Mouse (Mus musculus) stomach, postnatal 0 days (tissue): ENCODE measurements at regions not wholly inside any gene's neighbourhood (a gene's known extent, or its start where the extent isn't known, plus 50 kb on each side); places are given as distances from the start of the nearest gene placed in this dataset.

ENCODE experiments used
- ATAC-seq: fragments of 200-750 bp; cut with Nextera tagmentation; 2 replicates; pipeline ENCODE4 v1.8.0; 2017; ENCODE audit not compliant: low FRiP score, low TSS enrichment
- DNase-seq: peaks from one replicate; pipeline ENCODE4 v3.0.0-alpha.2; 2016; ENCODE audit warnings: low spot score
- H3K27ac ChIP-seq: fragments of 300-500 bp; sonication (generic); replicated peaks from 2 replicates; pipeline ENCODE4 v1.5.1; 2014; ENCODE audit warnings: mild to moderate bottlenecking, control low read depth
- H3K27me3 ChIP-seq: fragments of 300-500 bp; sonication (generic); 2 replicates; pipeline ENCODE4 v1.6.1; 2014; ENCODE audit warnings: low read length; ENCODE audit not compliant: control insufficient read depth, insufficient read depth
- H3K36me3 ChIP-seq: fragments of 300-500 bp; sonication (generic); 2 replicates; pipeline ENCODE4 v1.6.1; 2014; ENCODE audit warnings: low read length, mixed read lengths; ENCODE audit not compliant: control insufficient read depth, insufficient read depth
- H3K4me1 ChIP-seq: fragments of 300-500 bp; sonication (generic); replicated peaks from 2 replicates; pipeline ENCODE4 v1.6.1; 2014; ENCODE audit warnings: antibody characterized with exemption; ENCODE audit not compliant: control insufficient read depth, insufficient read depth
- H3K4me2 ChIP-seq: fragments of 300-500 bp; sonication (generic); replicated peaks from 2 replicates; pipeline ENCODE4 v1.6.1; 2014; ENCODE audit warnings: low read depth, mild to moderate bottlenecking, control low read depth, moderate library complexity
- H3K4me3 ChIP-seq: fragments of 300-500 bp; sonication (generic); 2 replicates; pipeline ENCODE4 v1.5.1; 2014; ENCODE audit warnings: low read depth, low read length, control low read depth
- H3K9ac ChIP-seq: fragments of 300-500 bp; sonication (generic); 2 replicates; pipeline ENCODE4 v1.6.1; 2014; ENCODE audit warnings: mild to moderate bottlenecking, low read length, control low read depth, mixed read lengths
- H3K9me3 ChIP-seq: fragments of 300-500 bp; sonication (generic); 2 replicates; pipeline ENCODE4 v1.6.1; 2016; ENCODE audit warnings: low read length; ENCODE audit not compliant: control insufficient read depth
- CTCF ChIP-seq: IDR thresholded peaks from 2 replicates; pipeline ENCODE4 v1.5.1; 2016; ENCODE audit warnings: antibody characterized with exemption, low read depth, mild to moderate bottlenecking, moderate library complexity
- EP300 ChIP-seq: optimal IDR thresholded peaks from 2 replicates; pipeline ENCODE3; 2016; ENCODE audit warnings: antibody characterized with exemption
- WGBS: fragments of 180-500 bp; shearing (Covaris S2); extraction: QIAGEN DNeasy Blood & Tissue Kit; methylation state at CpG from one replicate; pipeline ENCODE4 v1.1.7; 2014; 5-methylcytosine and 5-hydroxymethylcytosine counted together

- 78% methylated on average over 4 of the region's 4 CpGs for WGBS
- TF ChIP-seq CTCF: no peak
- TF ChIP-seq EP300: no peak
- no peaks in the 10 kb centered on the region for H3K9me3 ChIP-seq
- no peak overlapping the region for H3K4me2 ChIP-seq
- no peak overlapping the region for H3K4me3 ChIP-seq
- H3K4me1 ChIP-seq: no peaks in the 10 kb centered on the region
- no peaks in the 10 kb centered on the region for H3K27me3 ChIP-seq
- H3K27ac ChIP-seq: no peak overlapping the region
- H3K36me3 ChIP-seq: no peaks in the 10 kb centered on the region
- ATAC-seq (no peak), DNase-seq (no peak)
- H3K9ac ChIP-seq: no peak overlapping the region
Measured at GRCm38 (mm10) chr10:45860696-45861095, 283.1 kb downstream of the Hace1 start.

GRCm38 (mm10) chr10:45865793-45866192 is 288.2 kb downstream of the Hace1 start:
- TF ChIP-seq EP300: no peak
- TF ChIP-seq CTCF: no peak
- Histone ChIP-seq H3K4me2 (no peak overlapping the region), H3K27ac (no peak overlapping the region), H3K9ac (no peak overlapping the region), H3K4me1 (no peaks in the 10 kb centered on the region), H3K27me3 (no peaks in the 10 kb centered on the region), H3K9me3 (no peaks in the 10 kb centered on the region), H3K36me3 (no peaks in the 10 kb centered on the region), H3K4me3 (no peak overlapping the region)
- 43% methylated on average over 4 of the region's 4 CpGs for WGBS
- ATAC-seq: no peak
- DNase-seq: no peak

GRCm38 (mm10) chr10:45866860-45867259 is 289.2 kb downstream of the Hace1 start:
- H3K4me1 ChIP-seq: no peaks in the 10 kb centered on the region
- no peak for TF ChIP-seq EP300
- WGBS: 68% methylated on average over 3 of the region's 3 CpGs
- DNase-seq: no peak
- H3K4me2 ChIP-seq: no peak overlapping the region
- H3K27me3 ChIP-seq: no peaks in the 10 kb centered on the region
- H3K27ac ChIP-seq: no peak overlapping the region
- no peak overlapping the region for H3K9ac ChIP-seq
- no peaks in the 10 kb centered on the region for H3K36me3 ChIP-seq
- H3K9me3 ChIP-seq: no peaks in the 10 kb centered on the region
- H3K4me3 ChIP-seq: no peak overlapping the region
- ATAC-seq: no peak

GRCm38 (mm10) chr10:45871028-45871427 is 293.4 kb downstream of the Hace1 start:
- Histone ChIP-seq H3K9ac (no peak overlapping the region), H3K4me3 (no peak overlapping the region), H3K4me1 (no peaks in the 10 kb centered on the region), H3K27ac (no peak overlapping the region), H3K4me2 (no peak overlapping the region), H3K36me3 (no peaks in the 10 kb centered on the region), H3K27me3 (no peaks in the 10 kb centered on the region), H3K9me3 (no peaks in the 10 kb centered on the region)
- TF ChIP-seq CTCF (no peak), EP300 (no peak)
- ATAC-seq (no peak), DNase-seq (no peak)
- WGBS: 81% methylated on average over 4 of the region's 4 CpGs

DNA sequence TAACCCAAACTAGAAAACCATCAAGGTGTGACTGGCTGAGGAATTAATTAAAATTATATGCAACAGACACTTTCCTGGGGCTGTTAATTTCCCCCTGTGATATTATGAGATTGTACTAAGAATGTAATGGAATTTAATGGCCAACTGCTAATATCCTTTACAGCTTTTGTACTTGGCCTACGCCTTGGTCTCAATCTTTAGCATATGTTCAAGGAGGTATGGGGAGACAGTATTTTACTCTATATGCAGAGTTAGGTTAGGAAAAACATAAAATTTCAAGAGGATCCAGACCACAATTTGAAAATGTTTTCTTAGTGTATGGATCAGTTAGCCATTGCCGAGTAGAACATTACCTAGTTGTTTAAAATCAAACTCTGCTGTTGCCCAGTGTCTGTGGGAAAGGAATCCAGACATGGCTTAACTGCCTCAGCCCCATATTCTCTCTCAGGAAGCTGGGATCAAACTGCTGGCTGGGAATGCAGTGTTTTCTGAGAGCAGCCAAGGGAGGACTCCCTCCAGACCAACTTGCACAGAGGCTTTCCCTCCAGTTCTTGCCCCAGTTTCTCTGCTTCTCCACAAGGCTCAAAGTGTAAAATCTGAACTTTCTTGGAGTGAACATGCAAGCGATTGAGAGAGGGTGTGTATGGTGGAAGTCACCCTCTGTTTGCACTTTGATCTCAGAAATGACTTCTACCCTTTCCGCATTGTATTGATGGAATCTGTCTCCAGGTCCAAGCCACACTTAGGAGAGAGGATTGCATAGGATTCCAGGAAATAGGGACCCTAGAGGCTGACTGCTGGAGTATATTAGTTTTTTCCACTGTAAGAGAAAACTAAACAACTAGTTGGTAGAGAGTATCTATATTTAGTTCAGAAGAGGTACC is 294.6 kb downstream of the Hace1 start:
- Histone ChIP-seq H3K27ac (no peak overlapping the region), H3K4me3 (no peak overlapping the region), H3K4me1 (no peaks in the 10 kb centered on the region), H3K9me3 (no peaks in the 10 kb centered on the region), H3K36me3 (no peaks in the 10 kb centered on the region), H3K27me3 (no peaks in the 10 kb centered on the region), H3K4me2 (no peak overlapping the region), H3K9ac (no peak overlapping the region)
- ATAC-seq: no peak
- WGBS: 70% methylated on average over 4 of the region's 4 CpGs
- TF ChIP-seq CTCF (no peak), EP300 (no peak)
- DNase-seq: no peak
